Mouse (Mus musculus) neural tube, embryonic 12.5 days (tissue): ENCODE results near the gene Ankrd33. TPM values are rescaled to one million over a fixed set of nuclear protein-coding genes. Genes with fewer than 3 reads are reported as not detected.

Experiments used
- ATAC-seq: fragments of 200-750 bp; cut with Nextera tagmentation; 2 replicates; pipeline ENCODE4 v1.8.0; 2017; ENCODE audit warnings: low read depth, mild to moderate bottlenecking, moderate TSS enrichment, moderate library complexity; ENCODE audit not compliant: low FRiP score
- H3K27ac ChIP-seq: fragments of 300-500 bp; sonication (generic); 2 replicates; pipeline ENCODE4 v1.5.1; 2016
- H3K27me3 ChIP-seq: fragments of 300-500 bp; sonication (generic); replicated peaks from 2 replicates; pipeline ENCODE4 v1.6.1; 2016; ENCODE audit warnings: mild to moderate bottlenecking
- H3K36me3 ChIP-seq: fragments of 300-500 bp; sonication (generic); 2 replicates; pipeline ENCODE4 v1.6.1; 2016; ENCODE audit warnings: mild to moderate bottlenecking
- H3K4me1 ChIP-seq: fragments of 300-500 bp; sonication (generic); 2 replicates; pipeline ENCODE4 v1.6.1; 2016
- H3K4me2 ChIP-seq: fragments of 300-500 bp; sonication (generic); replicated peaks from 2 replicates; pipeline ENCODE4 v1.6.1; 2016; ENCODE audit warnings: mild to moderate bottlenecking
- H3K4me3 ChIP-seq: fragments of 300-500 bp; sonication (generic); 2 replicates; pipeline ENCODE4 v1.5.1; 2016
- H3K9ac ChIP-seq: fragments of 300-500 bp; sonication (generic); 2 replicates; pipeline ENCODE4 v1.6.1; 2016; ENCODE audit warnings: mild to moderate bottlenecking
- H3K9me3 ChIP-seq: fragments of 300-500 bp; sonication (generic); 2 replicates; pipeline ENCODE4 v1.6.1; 2016; ENCODE audit warnings: mild to moderate bottlenecking
- WGBS: fragments of 180-500 bp; shearing (Covaris S2); methylation state at CpG from one replicate; pipeline ENCODE4 v1.1.7; 2016; 5-methylcytosine and 5-hydroxymethylcytosine counted together
- polyA plus RNA-seq: library from polyadenylated mRNA; unstranded; fragments of >200 nt; fragmentation: Nextera tagmentation; extraction: Ambion mirVana; gene quantifications from 2 replicates; pipeline ENCODE4 v1.2.1, GENCODE M21; 2016

Ankrd33 gene
- polyA plus RNA-seq, 1 experiment from 2014 or later, result not detected

DNA sequence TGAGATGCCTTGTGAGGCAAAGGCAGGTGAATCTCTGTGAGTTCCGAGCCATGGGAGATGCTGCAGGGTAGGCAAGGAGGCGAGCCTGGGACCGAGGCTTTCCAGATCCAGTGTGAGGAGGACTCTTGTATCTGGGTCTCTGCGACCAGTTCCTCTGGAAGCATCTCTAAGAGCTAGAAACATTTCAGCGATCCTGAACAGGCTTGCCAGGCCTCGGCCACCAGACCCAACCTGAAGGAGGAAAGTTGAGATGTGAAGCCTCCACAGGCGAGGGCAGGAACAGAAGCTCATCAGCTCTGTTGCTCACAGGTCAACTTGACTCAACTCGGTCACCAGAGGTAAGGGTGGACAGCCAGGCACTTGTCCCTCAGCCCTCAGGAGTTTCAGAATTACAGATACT lies 24.0 kb upstream of the Ankrd33 start:
- H3K9me3 ChIP-seq, result no peaks in the 10 kb centered on the region
- H3K27ac ChIP-seq, result no peak overlapping the region
- no peaks in the 10 kb centered on the region for H3K36me3 ChIP-seq
- ATAC-seq, result no peak
- peaks cover 43% of the 10 kb centered on the region for H3K4me1 ChIP-seq
- peaks cover 14% of the 10 kb centered on the region; the same call in 1 of the 2 replicates for H3K27me3 ChIP-seq
- WGBS, result 94% methylated on average over 8 of the region's 8 CpGs
- H3K4me3 ChIP-seq, result no peak overlapping the region
- no peak overlapping the region for H3K4me2 ChIP-seq
- H3K9ac ChIP-seq, result no peak overlapping the region

DNA sequence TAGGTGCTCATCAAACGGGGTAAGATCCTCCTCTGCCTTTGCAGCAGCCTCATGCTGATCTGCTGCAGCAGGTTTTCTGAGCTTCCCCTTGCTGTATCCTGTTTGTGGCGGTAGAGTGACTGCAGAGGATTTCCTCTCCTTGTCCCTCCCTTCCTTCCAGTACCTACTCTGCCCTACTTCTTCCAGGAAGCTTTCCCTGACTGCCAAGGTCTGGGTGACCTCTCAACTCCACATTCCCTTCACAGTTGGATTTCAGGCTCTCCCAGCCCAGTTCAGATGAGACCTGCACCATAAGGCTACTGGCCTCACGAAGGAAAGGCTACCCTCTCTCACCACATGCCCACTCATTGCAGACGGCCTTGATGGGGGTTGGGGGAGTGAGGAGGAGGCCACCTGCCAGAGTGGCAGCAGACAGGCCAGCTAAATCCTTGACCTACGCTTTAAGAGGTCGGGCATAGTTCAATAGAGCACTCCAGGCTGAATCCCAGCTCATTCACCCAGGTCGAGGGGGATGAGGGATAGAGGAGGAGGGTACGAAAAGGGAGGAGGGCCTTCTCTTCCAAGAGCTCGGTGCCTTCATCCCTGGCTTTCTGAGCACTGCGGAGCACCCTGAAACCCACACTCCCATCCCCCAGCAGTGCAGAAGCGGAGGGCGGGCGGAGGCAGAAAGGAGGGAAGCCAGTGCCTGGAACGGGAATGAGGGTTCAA lies 23.3 kb upstream of the Ankrd33 start:
- peak; percentile 59 for ATAC-seq
- Histone ChIP-seq H3K4me2 (peak overlapping the region; percentile 42), H3K9me3 (no peaks in the 10 kb centered on the region), H3K36me3 (no peaks in the 10 kb centered on the region), H3K27me3 (peaks cover 14% of the 10 kb centered on the region), H3K9ac (no peak overlapping the region), H3K4me1 (peaks cover 48% of the 10 kb centered on the region), H3K4me3 (no peak overlapping the region), H3K27ac (peak overlapping the region; percentile 55; the same call in 1 of the 2 replicates)
- WGBS, result 17% methylated on average over 14 of the region's 14 CpGs

- no peaks in the 10 kb centered on the region for H3K36me3 ChIP-seq
- H3K27me3 ChIP-seq, result peaks cover 14% of the 10 kb centered on the region
- H3K9me3 ChIP-seq, result no peaks in the 10 kb centered on the region
- H3K9ac ChIP-seq, result no peak overlapping the region
- peak overlapping the region; percentile 55 for H3K27ac ChIP-seq
- 4% methylated on average over 25 of the region's 25 CpGs for WGBS
- peak; percentile 95 for ATAC-seq
- H3K4me1 ChIP-seq, result peaks cover 55% of the 10 kb centered on the region
- H3K4me3 ChIP-seq, result no peak overlapping the region
- peak overlapping the region; percentile 42 for H3K4me2 ChIP-seq
Measured at GRCm38 (mm10) chr15:101092829-101093648, 22.5 kb upstream of the Ankrd33 start.

GRCm38 (mm10) chr15:101093988-101094387 lies 21.6 kb upstream of the Ankrd33 start:
- Histone ChIP-seq H3K4me2 (no peak overlapping the region), H3K36me3 (no peaks in the 10 kb centered on the region), H3K27me3 (peaks cover 14% of the 10 kb centered on the region), H3K9me3 (no peaks in the 10 kb centered on the region), H3K4me3 (no peak overlapping the region), H3K9ac (no peak overlapping the region), H3K4me1 (peaks cover 56% of the 10 kb centered on the region), H3K27ac (peak overlapping the region; percentile 55; the same call in 1 of the 2 replicates)
- ATAC-seq, result no peak
- WGBS, result 35% methylated on average over 6 of the region's 6 CpGs

DNA sequence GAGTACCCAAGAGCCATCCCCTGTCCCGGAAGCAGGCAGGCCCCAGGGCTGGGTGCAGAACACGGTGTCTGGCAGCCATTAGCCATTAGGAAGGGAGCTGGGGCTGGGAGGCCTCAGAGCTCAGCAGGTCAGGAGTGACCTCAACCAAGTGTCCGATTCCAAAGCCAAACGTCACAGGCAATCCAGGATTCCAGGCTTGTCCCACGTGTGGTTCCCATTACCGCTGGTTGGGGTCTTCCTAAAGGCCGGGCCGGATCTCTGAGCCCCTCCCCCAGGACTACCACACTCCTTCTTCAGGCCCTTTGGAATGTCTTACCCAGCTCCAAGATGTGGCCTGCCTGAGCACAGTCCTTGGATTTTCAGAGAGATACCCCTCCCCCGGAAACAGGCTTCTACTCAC lies 20.6 kb upstream of the Ankrd33 start:
- H3K27me3 ChIP-seq, result peaks cover 14% of the 10 kb centered on the region
- H3K9me3 ChIP-seq, result no peaks in the 10 kb centered on the region

DNA sequence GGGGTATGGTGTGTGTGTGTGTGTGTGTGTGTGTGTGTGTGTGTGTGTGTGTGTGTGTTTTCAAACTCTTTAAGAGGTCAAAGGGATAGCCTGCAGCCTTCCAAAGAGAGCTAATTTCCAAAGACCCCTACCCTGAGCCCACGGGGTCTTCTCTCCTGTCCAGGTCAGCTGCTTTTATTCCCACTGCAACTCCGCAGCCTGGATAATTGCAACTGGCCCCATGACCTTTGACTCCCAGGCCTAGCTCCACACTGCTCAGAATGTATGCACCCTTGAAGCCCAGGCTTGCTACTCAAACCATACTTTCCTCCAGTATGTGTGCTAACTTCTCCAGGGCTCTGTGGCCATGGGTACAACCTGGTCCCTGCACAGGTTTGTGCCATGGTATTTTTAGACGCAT lies 20.2 kb upstream of the Ankrd33 start:
- peaks cover 57% of the 10 kb centered on the region for H3K4me1 ChIP-seq
- H3K36me3 ChIP-seq, result no peaks in the 10 kb centered on the region
- no peak overlapping the region for H3K27ac ChIP-seq
- ATAC-seq, result no peak
- H3K9me3 ChIP-seq, result no peaks in the 10 kb centered on the region
- H3K4me2 ChIP-seq, result no peak overlapping the region
- 32% methylated on average over 3 of the region's 3 CpGs for WGBS
- peaks cover 14% of the 10 kb centered on the region for H3K27me3 ChIP-seq
- H3K4me3 ChIP-seq, result no peak overlapping the region
- H3K9ac ChIP-seq, result no peak overlapping the region

More for the DNA sequence above, 20.6 kb upstream of the Ankrd33 start:
- 54% methylated on average over 9 of the region's 9 CpGs for WGBS
- Histone ChIP-seq H3K27ac (no peak overlapping the region), H3K4me1 (peaks cover 57% of the 10 kb centered on the region), H3K4me3 (no peak overlapping the region), H3K9ac (no peak overlapping the region), H3K36me3 (no peaks in the 10 kb centered on the region), H3K4me2 (no peak overlapping the region)
- no peak for ATAC-seq

GRCm38 (mm10) chr15:101097985-101098651 lies 17.4 kb upstream of the Ankrd33 start:
- Histone ChIP-seq H3K4me1 (peaks cover 53% of the 10 kb centered on the region), H3K4me3 (no peak overlapping the region), H3K27ac (no peak overlapping the region), H3K36me3 (no peaks in the 10 kb centered on the region), H3K9ac (0 out of 2 replicates have a peak overlapping the region, but pooled peaks have one; percentile 8), H3K4me2 (peak overlapping the region; percentile 51), H3K9me3 (no peaks in the 10 kb centered on the region), H3K27me3 (peaks cover 4% of the 10 kb centered on the region; the same call in 1 of the 2 replicates)
- peak; percentile 43; the same call in 1 of the 2 replicates for ATAC-seq
- WGBS, result 2% methylated on average over 28 of the region's 28 CpGs

DNA sequence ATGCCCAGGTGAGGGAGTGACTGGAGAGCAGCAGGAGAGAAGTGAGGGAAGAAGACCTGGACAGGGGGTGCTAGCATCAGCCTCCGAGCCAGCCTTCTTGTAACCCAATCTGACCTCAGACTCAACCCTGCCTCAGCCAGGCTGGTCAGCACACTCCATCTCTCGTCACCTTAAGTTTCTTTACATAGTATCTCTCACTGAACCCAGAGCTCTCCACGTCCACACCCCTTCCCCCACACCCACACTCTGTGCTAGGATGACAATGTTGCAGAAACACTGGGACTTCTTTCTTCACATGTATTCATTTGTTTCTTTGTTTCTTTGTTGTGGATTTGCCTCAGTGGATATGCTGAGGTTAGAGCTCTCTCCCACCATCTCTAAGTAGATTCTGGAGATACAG lies 14.6 kb upstream of the Ankrd33 start:
- Histone ChIP-seq H3K36me3 (no peaks in the 10 kb centered on the region), H3K4me2 (no peak overlapping the region), H3K4me3 (no peak overlapping the region), H3K27me3 (no peaks in the 10 kb centered on the region; the same call in 1 of the 2 replicates), H3K9me3 (no peaks in the 10 kb centered on the region), H3K9ac (no peak overlapping the region), H3K4me1 (peaks cover 31% of the 10 kb centered on the region), H3K27ac (no peak overlapping the region)
- ATAC-seq, result no peak
- 71% methylated on average over 3 of the region's 3 CpGs for WGBS

GRCm38 (mm10) chr15:101103605-101104304 lies 11.8 kb upstream of the Ankrd33 start:
- no peaks in the 10 kb centered on the region for H3K9me3 ChIP-seq
- H3K27me3 ChIP-seq, result no peaks in the 10 kb centered on the region
- no peak overlapping the region for H3K4me3 ChIP-seq
- H3K36me3 ChIP-seq, result no peaks in the 10 kb centered on the region
- no peak for ATAC-seq
- no peak overlapping the region for H3K4me2 ChIP-seq
- no peak overlapping the region for H3K27ac ChIP-seq
- H3K9ac ChIP-seq, result no peak overlapping the region
- WGBS, result 57% methylated on average over 9 of the region's 9 CpGs
- peaks cover 11% of the 10 kb centered on the region for H3K4me1 ChIP-seq

DNA sequence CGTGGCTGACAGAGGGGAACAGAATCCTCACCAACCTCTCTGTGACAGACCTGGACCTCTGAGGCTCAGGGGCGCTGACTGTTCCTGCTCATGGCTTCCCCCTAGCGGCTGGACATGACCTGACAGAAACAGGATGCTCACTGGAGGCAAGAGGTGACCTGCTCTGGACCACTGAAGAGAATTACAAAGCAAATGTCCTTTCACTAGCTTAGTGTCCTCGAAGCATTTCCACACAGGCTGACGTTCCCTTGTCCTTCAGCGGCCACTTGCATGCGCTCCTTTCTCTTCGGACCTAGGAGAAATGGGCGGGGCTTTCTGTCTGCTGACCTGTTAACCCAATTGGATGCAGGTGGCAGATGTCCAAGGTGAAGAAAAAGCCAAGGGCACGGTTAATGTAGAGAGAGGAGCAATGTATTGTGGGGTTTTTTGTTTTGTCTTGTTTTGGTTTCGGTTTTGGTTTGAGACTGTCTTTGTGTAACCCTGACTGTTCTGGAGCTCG lies 10.0 kb upstream of the Ankrd33 start:
- WGBS, result 20% methylated on average over 12 of the region's 12 CpGs
- 0 out of 2 replicates have a peak, but pooled peaks have one; percentile 37 for ATAC-seq
- Histone ChIP-seq H3K27me3 (no peaks in the 10 kb centered on the region), H3K4me3 (no peak overlapping the region), H3K4me2 (peak overlapping the region; percentile 41; the same call in 1 of the 2 replicates), H3K36me3 (no peaks in the 10 kb centered on the region), H3K9me3 (no peaks in the 10 kb centered on the region), H3K4me1 (peaks cover 9% of the 10 kb centered on the region), H3K9ac (no peak overlapping the region), H3K27ac (no peak overlapping the region)

DNA sequence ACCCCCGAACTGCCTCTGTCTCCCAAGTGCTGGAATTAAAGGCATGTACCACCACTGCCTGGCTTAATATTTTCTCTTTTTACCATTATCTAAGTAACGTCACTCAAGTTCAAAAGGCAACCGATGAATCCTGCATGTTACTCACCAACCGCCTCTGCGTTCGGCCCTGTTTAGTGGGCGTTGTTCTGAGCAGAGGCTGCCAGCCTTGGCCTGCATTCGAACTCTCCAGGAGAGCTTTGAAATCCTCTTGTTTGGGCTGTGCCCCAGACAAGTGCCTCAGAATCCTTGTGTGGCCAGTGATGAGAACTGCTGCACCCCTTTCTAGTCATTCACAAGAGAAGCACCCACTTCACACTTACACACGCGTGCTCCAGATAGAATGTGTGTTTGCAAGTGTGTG lies 9.5 kb upstream of the Ankrd33 start:
- Histone ChIP-seq H3K9me3 (no peaks in the 10 kb centered on the region), H3K4me3 (no peak overlapping the region), H3K9ac (no peak overlapping the region), H3K27ac (no peak overlapping the region), H3K4me2 (no peak overlapping the region), H3K4me1 (peaks cover 9% of the 10 kb centered on the region), H3K27me3 (no peaks in the 10 kb centered on the region), H3K36me3 (no peaks in the 10 kb centered on the region)
- ATAC-seq, result no peak
- 90% methylated on average over 10 of the region's 10 CpGs for WGBS
